Mouse (Mus musculus): ENCODE results near the gene Pkdcc. TPM values are rescaled to one million over a fixed set of nuclear protein-coding genes. Genes with fewer than 3 reads are reported as not detected.

The Pkdcc gene
- polyA plus RNA-seq, 1 experiment from 2014 or later, result 2.8 TPM

GRCm38 (mm10) chr17:83212422-83212821 is 2.7 kb upstream of the Pkdcc start:
- Histone ChIP-seq H3K4me1 (replicated peaks) (peaks cover 15% of the 10 kb centered on the region; the same call in 1 of the 2 replicates), H3K27ac (replicated peaks) (peak overlapping the region; percentile 74), H3K9me3 (replicated peaks) (no peaks in the 10 kb centered on the region), H3K27me3 (peaks cover 44% of the 10 kb centered on the region), H3K9ac (no peak overlapping the region), H3K36me3 (replicated peaks) (no peaks in the 10 kb centered on the region), H3K4me3 (replicated peaks) (no peak overlapping the region), H3K4me2 (no peak overlapping the region)
- 51% methylated on average over 2 of the region's 2 CpGs for WGBS (ENCODE audit: insufficient replicate concordance)
- ATAC-seq (ENCODE audit: insufficient read depth), result no peak

- no peak for ATAC-seq (ENCODE audit: insufficient read depth)
- peak overlapping the region; percentile 63 for H3K4me2 ChIP-seq
- WGBS (ENCODE audit: insufficient replicate concordance), result 59% methylated on average over 9 of the region's 9 CpGs
- peak overlapping the region; percentile 63 for H3K4me3 ChIP-seq (replicated peaks)
- peak overlapping the region; percentile 77 for H3K27ac ChIP-seq (replicated peaks)
- H3K27me3 ChIP-seq, result peaks cover 47% of the 10 kb centered on the region
- H3K36me3 ChIP-seq (replicated peaks), result no peaks in the 10 kb centered on the region
- H3K9ac ChIP-seq, result no peak overlapping the region
- H3K4me1 ChIP-seq (replicated peaks), result peaks cover 18% of the 10 kb centered on the region
- H3K9me3 ChIP-seq (replicated peaks), result no peaks in the 10 kb centered on the region
These were observed 1.7 kb upstream of the Pkdcc start for GRCm38 (mm10) chr17:83213228-83213915.

- peak; percentile 29; the same call in 1 of the 2 replicates for ATAC-seq (ENCODE audit: insufficient read depth)
- Histone ChIP-seq H3K4me1 (replicated peaks) (peaks cover 26% of the 10 kb centered on the region), H3K27me3 (peaks cover 47% of the 10 kb centered on the region), H3K9me3 (replicated peaks) (no peaks in the 10 kb centered on the region), H3K9ac (peak overlapping the region; percentile 54; the same call in 1 of the 2 replicates), H3K36me3 (replicated peaks) (no peaks in the 10 kb centered on the region), H3K4me2 (peak overlapping the region; percentile 63), H3K27ac (replicated peaks) (peak overlapping the region; percentile 77), H3K4me3 (replicated peaks) (peak overlapping the region; percentile 63)
- under 1% methylated on average over 16 of the region's 16 CpGs for WGBS (ENCODE audit: insufficient replicate concordance)
These were observed 915 bp upstream of the Pkdcc start for GRCm38 (mm10) chr17:83214161-83214592.

- WGBS (ENCODE audit: insufficient replicate concordance), result 1% methylated on average over 77 of the region's 80 CpGs
- H3K4me3 ChIP-seq (replicated peaks), result peak overlapping the region; percentile 63
- peak; percentile 2; the same call in 1 of the 2 replicates for ATAC-seq (ENCODE audit: insufficient read depth)
- H3K27ac ChIP-seq (replicated peaks), result peak overlapping the region; percentile 29; the same call in 1 of the 2 replicates
- peaks cover 34% of the 10 kb centered on the region for H3K4me1 ChIP-seq (replicated peaks)
- no peaks in the 10 kb centered on the region for H3K9me3 ChIP-seq (replicated peaks)
- peak overlapping the region; percentile 56 for H3K9ac ChIP-seq
- peak overlapping the region; percentile 63 for H3K4me2 ChIP-seq
- H3K27me3 ChIP-seq, result peaks cover 47% of the 10 kb centered on the region
- H3K36me3 ChIP-seq (replicated peaks), result no peaks in the 10 kb centered on the region
These were observed 595 bp downstream of the Pkdcc start for GRCm38 (mm10) chr17:83215529-83216244.

- Histone ChIP-seq H3K4me2 (peak overlapping the region; percentile 63), H3K4me3 (replicated peaks) (peak overlapping the region; percentile 63), H3K9ac (peak overlapping the region; percentile 56), H3K27ac (replicated peaks) (no peak overlapping the region), H3K9me3 (replicated peaks) (no peaks in the 10 kb centered on the region), H3K36me3 (replicated peaks) (0 out of 2 replicates have a peak, but pooled peaks cover 2% of the 10 kb centered on the region), H3K27me3 (peaks cover 47% of the 10 kb centered on the region), H3K4me1 (replicated peaks) (peaks cover 36% of the 10 kb centered on the region)
- ATAC-seq (ENCODE audit: insufficient read depth), result no peak
- WGBS (ENCODE audit: insufficient replicate concordance), result 20% methylated on average over 7 of the region's 7 CpGs
These were observed 1.3 kb downstream of the Pkdcc start for GRCm38 (mm10) chr17:83216251-83216919.

- Histone ChIP-seq H3K9me3 (replicated peaks) (no peaks in the 10 kb centered on the region), H3K36me3 (replicated peaks) (0 out of 2 replicates have a peak, but pooled peaks cover 3% of the 10 kb centered on the region), H3K4me3 (replicated peaks) (no peak overlapping the region; the same call in 1 of the 2 replicates), H3K9ac (no peak overlapping the region), H3K27ac (replicated peaks) (no peak overlapping the region), H3K27me3 (peaks cover 45% of the 10 kb centered on the region), H3K4me1 (replicated peaks) (peaks cover 31% of the 10 kb centered on the region), H3K4me2 (peak overlapping the region; percentile 63)
- WGBS (ENCODE audit: insufficient replicate concordance), result 30% methylated on average over 2 of the region's 2 CpGs
- ATAC-seq (ENCODE audit: insufficient read depth), result no peak
These were observed 3.1 kb downstream of the Pkdcc start for GRCm38 (mm10) chr17:83218189-83218588.

GRCm38 (mm10) chr17:83218722-83219121 is 3.6 kb downstream of the Pkdcc start:
- H3K4me2 ChIP-seq, result peak overlapping the region; percentile 25
- no peak for ATAC-seq (ENCODE audit: insufficient read depth)
- H3K4me1 ChIP-seq (replicated peaks), result peaks cover 25% of the 10 kb centered on the region

GRCm38 (mm10) chr17:83219351-83220287 is 4.5 kb downstream of the Pkdcc start:
- ATAC-seq (ENCODE audit: insufficient read depth), result no peak
- 0 out of 2 replicates have a peak overlapping the region, but pooled peaks have one; percentile 25 for H3K4me2 ChIP-seq
- H3K4me1 ChIP-seq (replicated peaks), result peaks cover 21% of the 10 kb centered on the region
- no peak overlapping the region for H3K4me3 ChIP-seq (replicated peaks)
- WGBS (ENCODE audit: insufficient replicate concordance), result 49% methylated on average over 14 of the region's 14 CpGs
- peak overlapping the region; percentile 19; the same call in 1 of the 2 replicates for H3K27ac ChIP-seq (replicated peaks)
- 0 out of 2 replicates have a peak, but pooled peaks cover 5% of the 10 kb centered on the region for H3K36me3 ChIP-seq (replicated peaks)
- peaks cover 31% of the 10 kb centered on the region for H3K27me3 ChIP-seq
- no peak overlapping the region for H3K9ac ChIP-seq
- H3K9me3 ChIP-seq (replicated peaks), result no peaks in the 10 kb centered on the region

More at GRCm38 (mm10) chr17:83218722-83219121, 3.6 kb downstream of the Pkdcc start:
- Histone ChIP-seq H3K27ac (replicated peaks) (0 out of 2 replicates have a peak overlapping the region, but pooled peaks have one; percentile 19), H3K9ac (no peak overlapping the region), H3K9me3 (replicated peaks) (no peaks in the 10 kb centered on the region), H3K4me3 (replicated peaks) (no peak overlapping the region), H3K27me3 (peaks cover 40% of the 10 kb centered on the region), H3K36me3 (replicated peaks) (0 out of 2 replicates have a peak, but pooled peaks cover 3% of the 10 kb centered on the region)
- 71% methylated on average over 6 of the region's 6 CpGs for WGBS (ENCODE audit: insufficient replicate concordance)

GRCm38 (mm10) chr17:83220954-83221538 is 6.0 kb downstream of the Pkdcc start:
- H3K9ac ChIP-seq, result no peak overlapping the region
- 0 out of 2 replicates have a peak, but pooled peaks cover 7% of the 10 kb centered on the region for H3K36me3 ChIP-seq (replicated peaks)
- ATAC-seq (ENCODE audit: insufficient read depth), result no peak
- H3K27ac ChIP-seq (replicated peaks), result no peak overlapping the region
- WGBS (ENCODE audit: insufficient replicate concordance), result 73% methylated on average over 18 of the region's 18 CpGs
- H3K27me3 ChIP-seq, result peaks cover 16% of the 10 kb centered on the region
- no peak overlapping the region for H3K4me3 ChIP-seq (replicated peaks)
- H3K4me2 ChIP-seq, result no peak overlapping the region
- H3K4me1 ChIP-seq (replicated peaks), result peaks cover 21% of the 10 kb centered on the region
- H3K9me3 ChIP-seq (replicated peaks), result no peaks in the 10 kb centered on the region
